Mouse (Mus musculus): ENCODE results near the gene Kmt5c.
A peak's percentile ranks its signal among the peaks of the same experiment; 100 is the strongest.

The Kmt5c gene

DNA sequence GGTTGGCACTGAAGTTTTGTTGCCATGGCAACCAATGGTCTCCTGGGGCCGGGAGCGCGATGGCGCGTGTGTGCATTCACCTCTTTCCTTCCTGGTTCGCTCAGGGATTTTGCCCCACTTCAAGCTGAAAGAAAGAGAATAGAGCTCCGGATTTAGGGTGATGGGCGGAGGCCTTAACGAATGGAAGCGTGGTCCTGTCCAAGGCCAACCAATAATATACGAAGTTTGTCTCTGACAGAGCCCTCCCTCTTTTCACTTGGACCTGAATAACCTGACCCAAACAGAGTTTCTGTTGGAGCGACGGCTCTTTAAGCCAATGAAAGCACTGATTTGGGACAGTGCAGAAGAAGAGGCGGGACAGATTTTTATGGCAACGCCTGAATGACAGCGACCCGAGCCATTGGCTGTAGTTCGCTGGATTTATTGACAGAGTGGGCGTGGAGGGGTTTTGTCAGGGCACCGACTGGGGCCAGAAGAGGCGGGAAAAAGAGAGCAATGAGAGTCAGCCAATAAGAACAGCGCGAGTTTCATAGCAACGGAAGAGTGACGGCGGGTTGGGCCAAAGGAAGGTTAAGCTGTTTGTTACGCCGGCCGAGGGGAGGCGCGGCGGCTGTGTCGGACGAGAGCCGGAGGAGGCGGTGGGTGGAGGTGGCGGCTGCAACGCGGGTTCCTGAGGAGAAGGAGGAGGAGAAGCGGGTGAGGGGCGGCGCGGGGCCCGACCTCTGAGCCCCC, at the start of gene Kmt5c:
TSS of gene Kmt5c (plus strand) at position 572 of the 732 bp plus-strand sequence.
- peak; percentile 97 for DNase-seq

DNA sequence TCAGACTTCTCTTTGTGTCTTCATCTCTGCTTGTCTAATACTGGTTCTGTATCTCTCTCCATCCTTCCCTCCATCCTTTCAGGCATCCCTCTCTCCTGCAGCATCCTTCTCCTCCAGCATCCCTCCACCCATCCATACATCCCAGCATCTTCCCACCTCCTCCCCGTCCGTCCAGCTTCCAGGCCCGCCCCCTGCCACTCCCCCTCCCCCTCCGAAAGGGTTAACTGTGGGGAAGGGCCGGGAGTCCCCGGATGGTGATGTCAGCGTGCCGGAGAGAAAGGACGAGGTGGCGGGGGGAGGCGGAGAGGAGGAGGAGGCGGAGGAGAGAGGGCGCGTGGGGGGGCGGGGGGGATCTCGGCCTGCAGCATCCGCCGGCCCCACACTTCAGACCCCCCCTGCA, 49.5 kb upstream of the Kmt5c start, which contains the start of gene Brsk1:
TSS of gene Brsk1 (plus strand) at position 218 of the 400 bp plus-strand sequence.
- peak; percentile 46 for DNase-seq

DNA sequence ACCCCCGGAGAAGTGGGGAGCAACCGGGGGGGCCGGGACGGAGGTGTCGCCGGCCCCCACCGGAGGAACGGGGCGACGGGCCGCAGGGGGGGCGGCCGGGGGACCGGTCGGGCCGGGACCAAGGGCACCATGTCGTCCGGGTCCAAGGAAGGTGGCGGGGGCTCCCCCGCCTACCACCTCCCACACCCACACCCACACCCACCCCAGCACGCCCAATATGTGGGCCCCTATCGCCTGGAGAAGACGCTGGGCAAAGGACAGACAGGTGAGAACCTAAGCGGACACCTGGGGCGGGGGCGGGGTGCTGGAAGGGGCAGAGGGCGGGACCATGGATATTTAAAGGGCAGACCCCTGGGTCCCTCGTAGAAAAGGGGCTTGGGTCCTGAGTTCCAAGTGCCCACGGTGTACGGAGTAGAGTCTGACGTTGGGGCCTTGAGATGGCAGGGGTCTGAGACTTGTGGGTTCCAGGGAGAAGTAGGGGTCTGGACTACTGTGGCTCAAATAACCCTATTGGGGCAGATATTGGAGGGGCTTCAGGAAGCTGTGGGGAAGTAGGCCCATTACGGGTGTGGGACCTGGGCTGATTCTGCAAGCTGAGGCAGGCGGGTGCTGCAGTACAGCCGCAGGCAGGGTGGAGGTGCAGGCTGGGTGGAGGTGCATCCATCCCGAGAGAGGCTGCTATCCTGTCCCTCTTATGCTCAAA, 48.8 kb upstream of the Kmt5c start:
- DNase-seq = no peak

DNA sequence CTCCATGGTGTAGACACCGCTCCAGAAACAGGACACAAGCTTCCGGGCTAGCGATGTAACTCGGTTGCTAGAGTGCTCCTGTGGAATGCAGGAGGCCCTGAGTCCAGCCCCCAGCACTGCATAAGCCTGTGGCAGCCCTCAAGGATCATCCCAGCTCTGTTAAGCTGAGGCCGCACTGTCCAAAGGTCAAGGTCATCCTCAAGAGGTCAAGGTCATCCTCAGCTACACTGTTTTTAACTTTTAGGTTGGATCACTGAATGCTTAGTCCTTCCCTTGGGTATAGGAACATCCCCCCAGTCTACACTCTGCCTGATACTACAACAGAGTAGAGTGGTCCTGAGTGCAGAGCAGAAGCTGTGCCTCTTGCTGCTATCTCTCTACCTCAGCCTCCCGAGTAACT, 46.9 kb upstream of the Kmt5c start:
- no peak for DNase-seq

DNA sequence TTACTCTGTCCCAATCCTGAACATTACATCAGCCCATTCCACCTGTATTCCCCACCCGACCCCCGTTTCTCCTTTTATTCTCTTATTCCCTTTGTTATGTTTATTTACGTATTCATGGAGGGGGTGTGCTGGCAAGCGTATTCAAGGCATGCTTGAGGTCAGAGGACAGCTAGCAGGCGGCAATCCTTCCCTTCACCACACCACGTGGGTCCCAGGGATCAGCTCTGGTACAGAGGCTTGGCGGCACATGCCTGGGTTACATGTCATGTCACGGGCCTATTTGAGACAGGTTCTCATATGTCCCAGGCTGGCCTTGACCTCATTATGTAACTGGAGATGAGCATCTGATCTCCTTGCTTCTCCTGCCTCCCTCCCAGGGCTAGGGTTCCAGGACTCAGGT, 37.6 kb upstream of the Kmt5c start:
- DNase-seq = no peak

DNA sequence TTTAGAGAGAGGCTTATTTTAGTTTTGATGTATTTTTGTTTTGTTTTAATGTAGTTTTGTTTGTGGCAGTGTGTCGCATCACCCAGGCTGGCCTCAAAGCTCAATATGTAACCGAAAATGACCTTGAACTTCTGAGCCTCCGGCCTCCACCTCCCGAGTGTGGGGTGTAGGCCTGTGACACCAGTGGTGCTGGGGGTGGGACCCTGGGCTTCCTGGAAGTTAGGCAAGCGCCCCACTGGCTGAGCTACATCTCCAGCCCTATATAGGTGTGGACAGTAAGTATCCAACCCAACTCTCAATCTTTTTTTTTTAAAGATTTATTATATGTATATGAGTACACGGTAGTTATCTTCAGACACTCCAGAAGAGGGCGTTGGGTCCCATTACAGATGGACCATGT, 36.7 kb upstream of the Kmt5c start:
- no peak for DNase-seq

DNA sequence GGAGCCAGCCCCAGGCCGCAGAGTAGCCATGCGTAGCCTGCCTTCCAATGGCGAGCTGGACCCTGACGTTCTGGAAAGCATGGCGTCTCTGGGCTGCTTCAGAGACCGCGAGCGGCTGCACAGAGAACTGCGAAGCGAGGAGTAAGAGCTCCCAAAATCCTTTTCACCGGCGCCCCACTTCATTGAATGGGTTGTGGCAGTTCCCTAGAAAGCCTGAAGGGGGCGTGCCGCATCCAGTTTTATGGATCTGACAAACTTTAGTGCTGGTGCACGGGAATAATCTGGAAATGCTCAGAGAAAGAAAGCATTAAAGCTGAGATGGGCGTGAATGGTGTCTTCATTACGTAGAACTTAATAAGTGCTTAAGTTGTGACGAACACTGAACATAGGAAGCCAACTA, 34.8 kb upstream of the Kmt5c start:
- peak; percentile 58 for DNase-seq

DNA sequence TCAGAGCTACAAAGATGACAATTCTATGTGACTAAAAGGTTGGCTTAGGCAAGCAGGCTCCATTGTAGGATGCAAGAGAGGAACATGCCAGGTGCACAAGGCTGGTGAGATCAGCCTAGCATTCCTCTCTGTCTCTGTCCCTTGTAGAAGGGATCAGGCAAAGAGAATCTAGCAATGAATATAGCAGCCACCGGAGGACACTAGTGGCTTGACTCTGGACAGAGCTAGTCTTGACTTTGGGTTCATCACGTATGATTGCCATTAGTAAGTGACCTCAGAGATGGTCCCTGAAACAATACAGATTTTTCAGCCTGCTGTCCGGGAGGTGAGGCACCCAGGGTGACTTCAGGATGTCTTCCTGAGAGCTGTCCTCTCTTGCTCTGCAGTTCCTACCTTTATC, 27.3 kb upstream of the Kmt5c start:
- DNase-seq = no peak

DNA sequence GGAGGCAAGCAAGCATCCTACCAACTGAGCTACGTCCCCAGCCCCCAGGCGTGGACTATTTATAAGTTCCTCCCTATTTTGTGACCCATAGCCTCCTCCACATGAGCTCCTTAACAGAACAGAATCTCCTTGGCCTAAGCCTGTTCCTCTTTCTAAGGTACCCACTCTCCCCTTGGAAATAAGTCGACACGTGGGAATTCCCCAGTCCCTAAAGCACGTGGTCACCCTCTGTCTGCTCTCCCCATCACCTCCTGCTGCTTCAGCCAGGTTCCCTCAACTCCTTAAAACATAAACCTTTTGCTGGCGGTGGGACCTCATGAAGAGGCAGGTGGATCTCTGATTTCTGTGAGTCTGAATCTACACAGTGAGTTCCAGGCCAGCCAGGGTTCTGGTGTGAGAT, 23.0 kb upstream of the Kmt5c start:
- no peak for DNase-seq

DNA sequence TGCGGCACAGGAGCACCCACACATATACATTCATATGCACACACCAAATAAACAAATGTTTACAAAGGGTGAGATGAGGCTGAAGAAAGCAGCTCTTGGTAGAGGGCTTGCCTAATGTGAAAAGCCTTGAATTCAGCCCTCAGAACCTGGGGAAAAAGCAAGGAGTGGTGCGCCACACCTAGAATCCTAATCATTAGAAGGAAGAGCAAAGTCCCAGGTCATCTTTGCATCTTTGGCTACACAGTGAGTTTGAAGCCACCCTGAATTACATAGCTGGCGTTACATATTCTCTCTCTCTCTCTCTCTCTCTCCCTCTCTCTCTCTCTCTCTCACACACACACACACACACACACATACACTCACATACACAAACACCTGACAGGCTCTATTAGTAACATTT, 20.6 kb upstream of the Kmt5c start:
- no peak for DNase-seq

DNA sequence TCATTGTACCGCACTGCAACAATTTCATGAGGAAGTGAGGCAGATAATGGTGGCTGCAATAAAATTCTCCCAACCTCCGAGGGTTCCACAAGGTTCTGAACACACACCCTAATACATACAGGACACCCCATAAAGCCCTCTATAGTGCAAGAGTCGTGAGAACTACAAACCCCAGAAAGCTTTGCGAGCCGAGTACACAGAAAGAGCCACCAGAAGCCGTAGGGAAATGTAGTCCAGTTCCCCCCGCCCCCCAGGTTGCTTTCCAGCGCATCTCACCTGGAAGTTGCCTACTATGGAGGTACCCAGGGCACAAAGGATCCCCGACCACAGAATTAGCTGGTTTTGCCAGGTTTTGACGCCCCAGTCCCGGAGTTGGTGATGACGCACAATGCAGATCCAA, 16.4 kb upstream of the Kmt5c start:
- DNase-seq = peak; percentile 42

DNA sequence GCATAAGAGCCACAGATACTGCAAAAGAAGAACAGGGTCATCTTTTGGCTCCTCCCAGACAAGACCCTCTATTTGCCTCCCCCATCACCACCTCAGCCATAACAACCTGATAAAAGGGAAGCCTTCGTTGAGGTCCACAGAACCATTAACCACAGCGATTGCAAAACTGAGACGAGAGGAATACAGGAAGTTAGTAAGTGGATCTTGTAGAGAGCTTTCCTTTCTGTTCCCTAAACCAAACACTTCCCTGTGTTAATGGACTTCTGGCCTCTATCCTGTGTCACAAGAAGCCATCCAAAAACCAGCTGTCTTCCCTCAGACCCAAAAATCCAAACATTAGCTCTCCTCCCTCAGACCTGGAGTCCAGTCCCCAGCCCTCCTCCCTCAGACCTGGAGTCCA, 15.6 kb upstream of the Kmt5c start:
- DNase-seq = peak; percentile 33

DNA sequence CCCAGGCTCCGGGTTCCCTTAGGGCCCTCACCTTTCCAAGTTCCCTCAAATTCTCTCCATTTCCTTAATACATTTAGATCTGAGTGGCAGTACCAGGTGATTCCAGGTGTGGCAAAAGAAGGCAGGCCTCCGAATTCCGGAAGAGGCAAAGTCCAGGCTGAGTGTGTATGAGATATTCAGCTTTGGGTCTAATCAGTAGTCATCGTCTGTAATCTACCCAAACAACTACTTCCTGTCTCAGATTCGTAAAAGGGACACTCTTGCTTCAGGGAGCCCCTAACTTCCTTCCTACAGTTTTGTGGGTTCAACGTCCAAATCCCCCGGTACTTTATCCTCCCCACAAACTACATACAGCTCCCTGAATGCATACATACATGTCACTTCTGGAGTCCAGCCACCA, 14.7 kb upstream of the Kmt5c start, which contains the start of gene Tmem150b:
TSS of gene Tmem150b (minus strand) at position 81 of the 400 bp plus-strand sequence.
- no peak for DNase-seq

DNA sequence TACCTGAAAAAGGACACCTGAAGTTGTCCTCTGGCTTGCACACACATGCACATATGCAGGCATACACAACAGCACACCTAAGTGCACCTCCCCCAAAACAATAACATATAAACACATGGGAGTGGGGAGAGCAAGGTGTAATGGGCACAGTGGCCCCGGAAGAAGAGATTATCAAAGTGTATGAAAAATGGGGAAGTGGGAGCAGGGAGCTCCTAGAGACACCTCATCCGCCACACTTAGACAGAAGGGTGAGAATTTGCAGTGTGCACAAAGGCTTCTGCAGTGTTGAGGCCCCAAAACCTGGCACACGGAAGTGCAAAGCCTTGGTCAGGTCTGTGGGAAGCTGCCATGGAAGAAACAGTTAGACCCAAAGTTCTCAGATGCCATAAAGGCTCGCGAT, 8.8 kb upstream of the Kmt5c start:
- no peak for DNase-seq

DNA sequence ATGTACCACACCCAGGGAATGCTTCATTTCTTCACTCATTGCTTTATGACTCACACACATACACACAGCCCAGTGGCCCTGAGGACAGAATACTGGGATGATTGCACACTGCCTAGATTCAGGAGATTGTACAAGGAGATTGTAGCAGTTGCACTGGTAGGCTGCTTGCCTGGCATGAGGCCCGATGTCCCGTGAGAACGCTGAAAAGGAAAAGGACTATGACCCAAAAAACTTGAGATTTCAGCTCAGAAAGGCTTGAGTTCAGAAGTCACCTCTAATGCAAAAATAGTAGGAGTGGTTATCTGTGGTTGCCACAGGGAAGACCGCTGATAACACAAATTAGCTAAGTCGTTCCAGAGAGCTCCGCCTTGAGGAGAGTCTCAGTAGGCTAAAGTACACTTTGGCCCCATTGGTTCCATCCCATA, 6.9 kb upstream of the Kmt5c start:
- no peak for DNase-seq

DNA sequence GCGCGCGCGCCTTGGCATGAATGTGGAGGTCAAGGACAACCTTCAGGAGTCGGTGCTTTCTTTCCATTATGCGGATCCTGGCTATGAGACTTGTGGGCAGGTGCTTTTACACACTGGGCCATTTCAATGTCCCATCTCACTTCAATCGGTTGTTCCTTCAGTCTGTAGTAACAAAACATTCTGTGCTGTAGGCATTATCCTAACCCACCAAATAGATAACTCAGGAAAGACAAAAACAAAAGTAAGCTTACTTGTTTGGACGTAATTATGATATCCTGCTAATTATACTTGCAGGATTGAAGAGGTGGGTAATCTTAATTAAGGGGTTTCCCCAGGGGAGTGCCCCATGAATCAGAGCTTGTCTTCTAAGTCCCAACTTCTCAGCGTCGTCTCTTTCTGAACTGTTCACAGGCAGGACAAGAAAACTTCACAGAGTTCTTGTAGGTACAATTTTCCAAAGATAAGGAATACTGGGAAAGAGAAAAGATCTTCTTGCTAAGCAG, 823 bp upstream of the Kmt5c start:
- DNase-seq = no peak

DNA sequence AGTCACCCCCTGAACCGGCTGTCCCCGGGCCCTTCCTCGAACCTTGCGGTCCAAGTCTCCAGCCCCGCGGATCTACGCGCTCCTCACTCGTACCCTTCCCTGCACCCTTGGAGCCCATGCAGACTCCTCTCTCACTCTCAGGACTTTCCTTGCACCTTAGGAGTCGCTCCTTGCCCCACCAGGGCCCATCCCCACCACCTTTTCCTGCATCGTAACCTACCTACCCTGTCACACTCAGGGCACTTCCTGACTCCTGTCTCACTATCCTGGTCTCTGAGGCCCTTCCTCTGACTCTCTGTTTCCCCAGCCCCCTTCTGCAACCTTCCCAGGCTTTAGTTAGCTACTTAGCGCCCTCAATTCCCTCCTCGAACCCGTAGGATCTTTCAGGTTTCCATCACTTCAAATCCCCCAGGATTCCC, 403 bp downstream of the Kmt5c start:
- DNase-seq = no peak

DNA sequence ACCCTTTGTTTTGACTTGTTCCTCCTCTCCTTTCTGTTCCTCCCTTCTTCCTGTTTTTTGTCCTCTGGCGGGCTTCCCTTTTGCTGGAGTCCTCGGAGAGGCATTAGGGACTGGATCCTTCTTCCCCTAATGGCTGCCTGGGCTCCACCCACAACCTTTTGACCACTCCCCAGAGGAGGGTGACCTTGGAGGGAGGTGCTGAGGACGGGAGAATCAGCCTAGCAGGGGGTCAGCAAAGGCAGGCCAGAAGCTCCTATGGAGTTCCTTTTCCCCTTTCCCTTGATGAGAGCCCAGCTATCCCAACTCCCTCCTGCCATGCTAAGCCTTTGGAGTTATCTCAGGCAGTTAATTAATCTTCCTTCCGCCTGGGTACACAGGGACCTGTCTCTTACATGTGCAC, 1.2 kb downstream of the Kmt5c start:
- peak; percentile 60 for DNase-seq

DNA sequence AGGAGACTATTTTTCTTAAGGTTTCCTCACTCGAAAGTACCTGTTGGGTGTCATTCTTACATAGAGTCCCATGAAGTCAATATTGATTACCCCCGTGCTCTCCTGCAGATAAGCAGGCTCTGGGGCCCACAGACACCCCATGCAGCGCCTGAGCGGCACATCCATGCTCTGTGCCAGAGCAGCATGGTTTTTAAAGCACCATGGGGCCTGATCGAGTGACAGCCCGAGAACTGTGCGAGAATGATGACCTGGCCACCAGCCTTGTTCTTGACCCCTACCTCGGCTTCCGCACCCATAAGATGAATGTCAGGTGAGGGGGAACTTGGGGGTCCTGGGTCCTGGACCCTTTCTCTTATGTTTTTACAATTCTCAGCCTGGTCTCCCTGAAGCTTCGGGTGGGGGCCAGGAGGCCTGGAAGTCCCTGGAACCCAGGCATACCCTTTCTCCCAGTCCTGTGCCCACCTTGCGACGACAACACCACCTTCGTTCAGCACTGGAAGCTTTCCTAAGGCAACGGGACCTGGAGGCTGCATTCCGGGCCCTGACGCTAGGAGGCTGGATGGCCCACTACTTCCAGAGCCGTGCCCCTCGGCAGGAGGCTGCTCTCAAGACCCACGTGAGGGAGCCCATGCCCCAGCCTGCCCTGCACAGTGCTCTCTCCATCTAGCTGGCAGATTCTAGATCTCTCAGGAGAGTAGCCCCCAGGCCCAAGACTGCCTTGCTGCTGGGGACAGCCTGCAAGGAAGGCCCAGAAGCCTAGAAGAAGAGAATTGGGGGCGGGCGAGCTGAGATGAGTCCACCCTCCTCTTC, 2.0 kb downstream of the Kmt5c start:
- DNase-seq = no peak

DNA sequence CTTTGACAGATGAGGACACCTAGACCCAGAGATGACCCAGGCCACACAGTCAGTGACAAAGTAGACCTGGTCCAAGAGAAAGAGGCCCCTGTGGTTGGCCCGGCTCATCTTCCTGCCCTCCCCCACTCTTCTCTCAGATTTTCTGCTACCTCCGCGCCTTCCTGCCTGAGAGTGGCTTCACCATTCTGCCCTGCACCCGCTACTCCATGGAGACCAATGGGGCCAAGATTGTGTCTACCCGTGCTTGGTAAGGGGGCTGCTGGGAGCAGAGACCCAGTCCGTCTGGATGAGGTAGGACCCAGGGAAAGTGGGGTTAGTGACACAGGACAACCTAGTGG, 2.5 kb downstream of the Kmt5c start:
- DNase-seq = no peak

DNA sequence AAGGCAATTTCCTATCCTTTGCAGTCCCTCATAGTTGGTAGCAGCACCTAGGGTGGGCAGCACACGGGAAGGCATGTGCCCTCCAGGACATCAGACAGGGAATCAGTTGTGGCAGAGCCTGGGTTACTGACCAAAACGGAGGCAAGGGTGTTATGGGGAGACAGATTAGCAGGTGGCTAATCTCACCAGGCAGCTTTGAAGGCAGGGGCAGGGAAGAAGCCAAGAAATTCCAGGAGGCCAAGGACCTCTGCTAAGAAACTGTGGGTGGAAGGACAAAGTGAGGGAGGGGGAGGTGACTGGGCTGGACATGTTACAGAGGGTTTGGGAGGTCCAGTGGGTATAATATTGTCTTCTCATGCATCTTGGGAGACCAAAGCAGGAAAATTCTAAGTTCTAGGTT, 3.4 kb downstream of the Kmt5c start:
- DNase-seq = peak; percentile 58

DNA sequence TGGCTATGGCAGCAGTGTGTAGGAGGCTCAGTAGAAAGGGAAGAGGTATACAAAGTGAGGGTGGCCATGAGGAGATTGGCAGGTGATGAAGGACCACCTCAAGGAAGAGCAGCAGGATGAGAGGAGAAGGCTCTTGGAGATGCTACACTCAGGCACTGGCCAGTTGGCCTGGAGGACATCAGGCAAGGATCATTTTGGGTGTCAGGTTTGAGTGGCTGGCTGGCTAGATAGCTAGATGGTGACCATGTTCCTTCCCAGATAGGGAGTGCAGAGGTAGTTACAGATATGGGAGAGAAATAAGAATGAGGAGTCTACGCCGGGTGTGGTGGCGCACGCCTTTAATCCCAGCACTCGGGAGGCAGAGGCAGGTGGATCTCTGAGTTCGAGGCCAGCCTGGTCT, 5.0 kb downstream of the Kmt5c start:
- no peak for DNase-seq

DNA sequence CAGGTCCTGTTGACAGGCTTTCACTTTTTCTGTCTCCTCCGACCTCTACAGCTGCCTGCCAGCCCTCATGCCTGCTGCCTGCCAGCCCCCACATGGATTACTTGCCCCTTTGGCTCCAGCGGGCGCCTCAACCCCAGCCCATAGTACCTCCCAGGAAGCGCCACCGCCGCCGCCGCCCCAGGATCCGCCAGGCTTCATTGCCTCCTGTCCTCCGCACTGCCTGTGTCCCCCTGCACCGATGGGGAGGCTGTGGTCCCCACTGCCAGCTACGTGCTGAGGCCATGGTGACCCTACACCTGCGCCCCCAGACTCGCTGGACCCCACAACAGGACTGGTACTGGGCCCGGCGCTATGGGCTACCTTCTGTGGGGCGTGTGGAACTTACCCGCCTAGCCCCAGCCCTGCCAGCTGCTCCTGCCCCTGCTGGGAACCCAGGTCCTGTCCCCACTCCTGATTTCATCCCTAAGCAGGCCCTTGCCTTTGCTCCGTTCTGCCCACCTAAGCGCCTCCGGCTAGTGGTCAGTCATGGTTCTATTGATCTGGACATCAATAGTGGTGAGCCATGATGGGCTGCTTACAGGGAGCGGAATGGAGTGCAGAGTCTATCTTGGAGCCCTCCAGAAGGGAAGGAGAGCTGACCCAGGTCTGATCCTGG, 6.5 kb downstream of the Kmt5c start:
- DNase-seq = no peak

All from lung, postnatal 14 days (tissue).